Mouse (Mus musculus) forebrain, postnatal 0 days (tissue): ENCODE measurements around the gene Prrt2. TPM values are rescaled to one million over a fixed set of nuclear protein-coding genes. Genes with fewer than 3 reads are reported as not detected.

Experiments used
- ATAC-seq: fragments of 200-750 bp; cut with Nextera tagmentation; 2 replicates; pipeline ENCODE4 v1.8.0; 2017; ENCODE audit warnings: mild to moderate bottlenecking, moderate library complexity
- DNase-seq: peaks from one replicate; pipeline ENCODE4 v3.0.0-alpha.2; 2015
- H3K27ac ChIP-seq: fragments of 300-500 bp; sonication (generic); 2 replicates; pipeline ENCODE4 v1.5.1; 2014; ENCODE audit warnings: low read depth, mild to moderate bottlenecking, antibody characterized with exemption, low read length, moderate library complexity, mixed read lengths
- H3K27me3 ChIP-seq: fragments of 300-500 bp; sonication (generic); 2 replicates; pipeline ENCODE4 v1.6.1; 2014; ENCODE audit warnings: mild to moderate bottlenecking, low read length, mixed read lengths; ENCODE audit not compliant: insufficient read depth
- H3K36me3 ChIP-seq: fragments of 300-500 bp; sonication (generic); 2 replicates; pipeline ENCODE4 v1.6.1; 2014; ENCODE audit warnings: mild to moderate bottlenecking, moderate library complexity; ENCODE audit not compliant: insufficient read depth
- H3K4me1 ChIP-seq: fragments of 300-500 bp; sonication (generic); 2 replicates; pipeline ENCODE4 v1.6.1; 2014; ENCODE audit warnings: antibody characterized with exemption; ENCODE audit not compliant: insufficient read depth
- H3K4me2 ChIP-seq: fragments of 300-500 bp; sonication (generic); 2 replicates; pipeline ENCODE4 v1.6.1; 2014; ENCODE audit warnings: low read depth, mild to moderate bottlenecking, moderate library complexity
- H3K4me3 ChIP-seq: fragments of 300-500 bp; sonication (generic); 2 replicates; pipeline ENCODE4 v1.5.1; 2014; ENCODE audit warnings: low read depth, low read length, mixed read lengths
- H3K9ac ChIP-seq: fragments of 300-500 bp; sonication (generic); 2 replicates; pipeline ENCODE4 v1.6.1; 2014; ENCODE audit warnings: mild to moderate bottlenecking
- H3K9me3 ChIP-seq: fragments of 300-500 bp; sonication (generic); 2 replicates; pipeline ENCODE4 v1.6.1; 2016; ENCODE audit warnings: low read length
- CTCF ChIP-seq: sonication (generic); IDR thresholded peaks from 2 replicates; pipeline ENCODE4 v1.5.1; 2016; ENCODE audit warnings: antibody characterized with exemption, control low read depth, low read depth
- WGBS: fragments of 180-500 bp; shearing (Covaris S2); extraction: QIAGEN DNeasy Blood & Tissue Kit; methylation state at CpG from one replicate; pipeline ENCODE4 v1.1.7; 2014; 5-methylcytosine and 5-hydroxymethylcytosine counted together
- polyA plus RNA-seq: library from polyadenylated mRNA; unstranded; fragments of >200 nt; fragmentation: Nextera tagmentation; extraction: Ambion mirVana; gene quantifications from 2 replicates; pipeline ENCODE4 v1.2.1, GENCODE M21; 2015
- total RNA-seq: library from RNA; depleted of rRNA; stranded (reverse); fragments of >200 nt; gene quantifications from 2 replicates; pipeline ENCODE4 v1.2.3, GENCODE M21; 2014; rRNA removed

The Prrt2 gene
- total RNA-seq (68.2 and 77.8 TPM in 2 replicates), polyA plus RNA-seq (84.1 and 84.3 TPM in 2 replicates)

- ATAC-seq = peak; percentile 30
- Histone ChIP-seq H3K27me3 (no peaks in the 10 kb centered on the region), H3K9ac (peak within 1 kb of the TSS; percentile 71), H3K36me3 (peaks cover 17% of the 10 kb centered on the region), H3K4me3 (peak within 1 kb of the TSS; percentile 46), H3K27ac (peak within 1 kb of the TSS; percentile 86), H3K4me2 (peak within 1 kb of the TSS; percentile 88), H3K9me3 (no peaks in the 10 kb centered on the region), H3K4me1 (peaks cover 51% of the 10 kb centered on the region)
- 0 out of 2 replicates have a peak, but pooled peaks have one; percentile 1 for TF ChIP-seq CTCF
- WGBS = 3% methylated on average over 34 of the region's 37 CpGs
- peak; percentile 73 for DNase-seq
These were observed at the start of gene Prrt2, which contains the start of gene Gm42742 for GRCm38 (mm10) chr7:127020901-127021562. Gene Prrt2 (minus strand): TSS chr7:127021211. Gene Gm42742 (minus strand): TSS chr7:127021097.

- Histone ChIP-seq H3K4me3 (no peak overlapping the region), H3K9ac (no peak overlapping the region), H3K27ac (no peak overlapping the region), H3K4me1 (no peaks in the 10 kb centered on the region), H3K27me3 (no peaks in the 10 kb centered on the region; the same call in 1 of the 2 replicates), H3K4me2 (no peak overlapping the region), H3K9me3 (no peaks in the 10 kb centered on the region), H3K36me3 (no peaks in the 10 kb centered on the region)
- ATAC-seq (no peak), DNase-seq (no peak)
- 85% methylated on average over 4 of the region's 4 CpGs for WGBS
- no peak for TF ChIP-seq CTCF
These were observed 45.3 kb upstream of the Prrt2 start for GRCm38 (mm10) chr7:127066317-127066716.

- no peak for TF ChIP-seq CTCF
- no peaks in the 10 kb centered on the region for H3K9me3 ChIP-seq
These were observed 44.5 kb upstream of the Prrt2 start for GRCm38 (mm10) chr7:127065538-127065937.

GRCm38 (mm10) chr7:127055026-127055585 lies 34.1 kb upstream of the Prrt2 start:
- no peak for ATAC-seq
- H3K27ac ChIP-seq = no peak overlapping the region
- H3K4me2 ChIP-seq = no peak overlapping the region
- no peaks in the 10 kb centered on the region for H3K4me1 ChIP-seq
- no peak overlapping the region for H3K4me3 ChIP-seq
- H3K36me3 ChIP-seq = no peaks in the 10 kb centered on the region
- 72% methylated on average over 5 of the region's 5 CpGs for WGBS
- DNase-seq = no peak
- no peaks in the 10 kb centered on the region for H3K27me3 ChIP-seq
- no peaks in the 10 kb centered on the region for H3K9me3 ChIP-seq
- TF ChIP-seq CTCF = no peak
- no peak overlapping the region for H3K9ac ChIP-seq

More at GRCm38 (mm10) chr7:127065538-127065937, 44.5 kb upstream of the Prrt2 start:
- DNase-seq = no peak
- no peak for ATAC-seq
- Histone ChIP-seq H3K27me3 (no peaks in the 10 kb centered on the region; the same call in 1 of the 2 replicates), H3K4me1 (no peaks in the 10 kb centered on the region), H3K4me3 (no peak overlapping the region), H3K27ac (no peak overlapping the region), H3K36me3 (no peaks in the 10 kb centered on the region), H3K9ac (no peak overlapping the region), H3K4me2 (no peak overlapping the region)
- 90% methylated on average over 6 of the region's 6 CpGs for whole genome bisulfite sequencing

- Histone ChIP-seq H3K9ac (peak within 1 kb of the TSS; percentile 52), H3K4me1 (peaks cover 5% of the 10 kb centered on the region; the same call in 1 of the 2 replicates), H3K36me3 (no peaks in the 10 kb centered on the region), H3K27me3 (no peaks in the 10 kb centered on the region), H3K27ac (0 out of 2 replicates have a peak within 1 kb of the TSS, but pooled peaks have one; percentile 66), H3K4me3 (peak within 1 kb of the TSS; percentile 65), H3K9me3 (no peaks in the 10 kb centered on the region), H3K4me2 (peak within 1 kb of the TSS; percentile 97)
- DNase-seq = peak; percentile 92
- TF ChIP-seq CTCF = no peak
- peak; percentile 91 for ATAC-seq
- WGBS = under 1% methylated on average over 53 of the region's 53 CpGs
These were observed 21.1 kb upstream of the Prrt2 start, which contains the start of gene Kif22 for GRCm38 (mm10) chr7:127041851-127042672. Gene Kif22 (minus strand): TSS chr7:127042471.

- 0 out of 2 replicates have a peak, but pooled peaks cover 6% of the 10 kb centered on the region for H3K4me1 ChIP-seq
- H3K27me3 ChIP-seq = no peaks in the 10 kb centered on the region
- no peak overlapping the region for H3K27ac ChIP-seq
- H3K36me3 ChIP-seq = no peaks in the 10 kb centered on the region
- H3K4me2 ChIP-seq = no peak overlapping the region
- no peaks in the 10 kb centered on the region for H3K9me3 ChIP-seq
- WGBS = 90% methylated on average over 1 of the region's 1 CpGs
- ATAC-seq (no peak), DNase-seq (no peak)
- H3K4me3 ChIP-seq = no peak overlapping the region
- no peak overlapping the region for H3K9ac ChIP-seq
- TF ChIP-seq CTCF = no peak
These were observed 10.2 kb upstream of the Prrt2 start for GRCm38 (mm10) chr7:127031244-127031643.
